Mouse (Mus musculus): Measurements from ENCODE around the gene Etv6.

Gene Etv6

DNA sequence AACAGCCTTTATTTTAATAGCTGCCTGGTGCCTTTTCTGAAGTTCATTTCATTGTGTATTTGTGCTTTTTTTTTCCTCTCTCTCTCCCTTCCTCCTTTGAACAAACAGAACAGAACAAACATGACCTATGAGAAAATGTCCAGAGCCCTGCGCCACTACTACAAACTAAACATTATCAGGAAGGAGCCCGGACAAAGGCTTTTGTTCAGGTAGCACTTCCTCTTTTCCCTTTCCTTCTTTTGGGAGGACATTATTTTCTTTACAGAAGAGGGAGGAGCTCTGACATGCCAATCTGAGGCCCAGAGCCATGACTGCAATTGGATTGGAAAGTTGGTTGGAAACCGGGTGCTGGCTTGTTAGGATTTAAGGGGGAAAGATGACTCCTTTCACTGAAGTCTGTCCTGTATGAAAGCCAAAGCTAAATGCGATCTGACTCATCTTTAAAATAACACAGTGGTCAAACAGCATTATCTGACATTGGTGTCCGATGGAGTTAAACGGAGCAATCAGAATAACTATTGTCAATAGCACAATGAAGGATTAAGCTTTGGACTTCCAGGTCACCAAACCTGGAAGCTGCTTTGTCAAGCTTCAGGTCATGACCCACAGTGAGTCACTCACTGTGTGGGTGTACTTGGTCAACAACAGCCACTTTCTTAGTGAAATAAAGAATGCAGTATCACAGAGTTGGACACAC lies 227.6 kb downstream of the Etv6 start:
- no peak for DNase-seq

DNA sequence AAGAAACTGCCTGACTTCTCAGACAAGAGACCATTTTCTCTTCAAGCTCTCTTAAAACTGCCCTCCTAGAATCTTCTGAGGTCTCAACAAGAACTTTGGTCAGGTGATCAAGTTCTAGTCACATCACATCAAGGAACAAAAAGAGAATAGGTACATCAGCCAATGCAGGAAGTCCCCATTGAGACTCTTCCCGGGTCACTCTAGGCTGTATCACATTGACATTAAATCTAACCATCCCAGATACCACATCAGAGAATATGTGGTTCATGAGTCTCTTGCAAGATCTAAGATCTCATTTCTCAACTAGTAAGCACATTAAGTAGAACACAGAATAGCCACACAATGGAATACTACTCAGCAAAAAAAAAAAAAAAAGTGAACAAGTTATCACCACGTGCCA lies 238.4 kb downstream of the Etv6 start:
- no peak for DNase-seq

DNA sequence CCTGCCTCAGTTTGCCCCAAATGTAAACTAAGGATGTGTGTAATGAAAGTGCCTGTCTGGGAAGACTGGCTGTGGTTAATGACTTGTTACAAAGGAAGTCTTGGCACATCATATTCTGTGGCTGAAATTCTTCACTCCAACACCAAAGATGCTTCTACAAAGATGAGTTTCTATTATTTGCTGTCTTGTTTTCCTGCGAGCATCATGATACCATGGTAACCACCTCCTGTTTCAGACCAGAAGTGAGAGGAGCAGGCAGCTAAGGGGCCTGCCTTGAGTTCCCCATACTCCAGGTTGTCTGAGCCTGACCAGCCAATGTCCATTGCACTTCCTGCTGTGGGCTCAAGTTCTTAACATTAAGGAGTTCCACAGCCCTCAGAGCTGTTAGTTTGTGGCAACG lies 241.5 kb downstream of the Etv6 start:
- no peak for DNase-seq

DNA sequence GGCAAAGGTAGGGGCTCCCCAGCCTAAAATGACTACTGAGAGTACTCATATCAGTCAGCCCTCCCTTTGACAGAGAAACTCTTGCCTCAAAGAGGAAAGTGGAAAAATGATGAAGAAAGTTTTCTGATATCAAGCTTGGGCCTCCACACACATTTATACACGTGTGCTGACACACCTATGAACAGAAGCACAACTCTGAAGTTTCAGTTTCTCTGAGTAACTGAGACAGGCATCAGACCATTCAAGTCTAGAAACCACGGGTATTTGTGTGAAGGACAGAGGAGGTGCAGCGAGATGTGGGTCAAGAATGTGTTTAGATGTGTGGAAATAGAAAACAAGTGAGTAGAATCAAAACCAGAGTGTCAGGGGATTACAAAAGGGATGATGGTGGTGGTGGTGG lies 246.6 kb downstream of the Etv6 start:
- no peak for DNase-seq

DNA sequence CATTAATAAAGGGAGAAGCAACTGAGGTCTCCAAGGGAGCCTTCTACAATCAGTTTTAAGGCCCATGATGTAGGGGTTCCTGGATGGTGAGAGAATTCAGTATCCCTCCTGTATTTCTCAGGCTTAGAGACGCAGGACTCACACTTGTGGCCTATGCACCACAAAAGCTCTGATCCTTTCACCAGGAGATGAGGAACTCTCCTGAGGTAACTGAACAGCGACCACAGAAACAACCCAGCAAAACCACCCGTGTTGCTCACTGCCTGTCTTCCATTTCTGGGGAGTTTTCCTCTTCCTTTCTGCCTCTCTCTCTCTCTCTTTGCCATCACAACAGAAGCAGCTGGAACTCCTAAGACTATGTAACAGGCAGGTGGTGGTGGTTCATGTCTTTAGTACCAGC lies 256.3 kb downstream of the Etv6 start:
- DNase-seq = no peak

DNA sequence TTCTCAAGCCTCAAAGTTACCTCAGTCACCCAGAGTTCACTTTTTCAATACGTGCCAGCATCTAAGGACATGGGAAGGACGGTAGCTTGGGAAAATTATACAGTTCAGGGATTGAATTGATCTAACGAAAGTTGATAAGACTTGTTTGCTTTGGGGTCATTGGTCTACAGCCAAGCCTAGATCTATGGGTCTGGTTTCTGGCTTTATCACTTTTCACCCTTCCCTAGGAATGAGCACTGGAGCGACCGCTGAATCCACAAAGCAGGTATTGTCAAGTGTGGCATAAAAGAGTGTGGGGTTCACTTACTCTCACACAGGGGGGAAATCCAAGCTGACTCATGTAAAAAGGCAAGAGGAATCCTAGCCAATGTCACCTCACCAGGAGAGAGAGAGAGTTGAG lies 256.9 kb downstream of the Etv6 start:
- no peak for DNase-seq

DNA sequence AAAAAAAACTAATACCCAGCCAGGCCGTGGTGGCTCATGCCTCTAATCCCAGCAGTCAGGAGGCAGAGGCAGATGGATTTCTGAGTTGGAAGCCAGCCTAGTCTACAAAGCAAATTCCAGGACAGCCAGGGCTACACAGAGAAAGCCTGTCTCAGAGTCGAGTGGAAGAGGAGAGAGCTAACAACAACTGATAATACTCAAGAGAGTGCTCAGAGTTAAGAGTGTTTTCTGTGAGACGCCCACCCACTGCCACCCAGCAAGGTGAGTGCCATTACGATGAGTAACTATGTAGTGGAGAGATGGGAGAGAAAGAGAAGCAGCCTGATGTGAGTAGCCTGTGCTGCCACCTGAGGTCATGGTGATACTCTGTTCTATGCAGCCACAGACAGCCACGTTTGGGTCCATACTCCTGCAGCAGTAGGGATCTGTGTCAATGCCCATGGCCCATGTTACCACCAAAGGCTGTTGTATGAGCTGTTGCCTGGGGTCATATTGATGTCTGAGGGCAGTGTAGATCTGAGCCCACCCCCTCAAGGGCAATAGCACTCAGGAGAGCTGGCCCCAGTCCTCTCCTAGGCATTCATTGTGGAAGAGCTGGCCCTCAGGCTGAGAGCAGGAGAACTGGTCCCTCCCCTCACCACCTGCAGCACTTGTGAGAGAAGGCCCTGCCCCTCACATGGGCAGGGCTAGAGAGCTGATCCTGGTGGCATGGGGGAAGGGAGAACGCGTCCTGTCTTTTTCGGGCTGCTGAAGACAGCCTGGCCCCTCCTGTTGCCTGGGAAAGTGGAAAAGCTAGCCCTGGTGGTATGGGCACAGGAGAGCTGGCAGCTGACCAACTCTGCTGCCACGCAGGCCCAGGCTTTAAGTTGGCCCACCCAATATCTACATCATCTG lies 258.4 kb downstream of the Etv6 start:
- DNase-seq = no peak

DNA sequence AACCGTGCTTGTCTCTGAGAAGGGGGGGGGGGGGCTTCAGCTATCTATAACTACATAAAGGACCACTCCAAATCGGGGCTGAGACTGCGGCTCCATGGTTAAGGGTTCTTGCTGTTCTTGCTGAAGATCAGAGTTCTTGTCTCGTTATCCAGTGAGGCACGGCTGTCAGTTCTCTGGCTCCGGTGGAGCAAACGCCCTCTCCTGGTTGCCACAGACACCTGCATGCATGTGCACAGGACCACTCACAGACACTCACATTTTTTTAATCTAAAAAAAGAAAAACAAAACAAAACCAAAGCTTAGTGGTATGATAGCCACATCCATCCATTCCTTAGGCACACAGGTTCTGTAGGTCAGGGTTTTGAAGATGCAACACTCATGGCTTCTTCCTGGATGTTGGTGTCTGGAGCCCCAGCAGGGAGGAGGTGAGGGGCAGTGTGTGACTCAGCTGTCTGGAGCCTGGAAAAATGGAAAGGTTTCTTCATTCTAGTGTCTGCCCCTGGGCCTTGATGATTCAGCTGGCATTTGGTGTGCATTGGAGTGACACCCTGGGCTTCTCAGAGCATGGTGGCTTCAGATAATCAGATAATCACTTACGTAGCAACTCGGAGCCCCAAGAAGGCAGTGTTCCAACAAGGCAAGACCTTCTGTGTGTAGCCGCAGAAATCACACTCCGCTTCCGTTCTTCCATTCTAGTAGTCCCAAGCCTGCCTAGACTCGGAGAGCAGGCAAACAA lies 262.6 kb downstream of the Etv6 start:
- DNase-seq = no peak

DNA sequence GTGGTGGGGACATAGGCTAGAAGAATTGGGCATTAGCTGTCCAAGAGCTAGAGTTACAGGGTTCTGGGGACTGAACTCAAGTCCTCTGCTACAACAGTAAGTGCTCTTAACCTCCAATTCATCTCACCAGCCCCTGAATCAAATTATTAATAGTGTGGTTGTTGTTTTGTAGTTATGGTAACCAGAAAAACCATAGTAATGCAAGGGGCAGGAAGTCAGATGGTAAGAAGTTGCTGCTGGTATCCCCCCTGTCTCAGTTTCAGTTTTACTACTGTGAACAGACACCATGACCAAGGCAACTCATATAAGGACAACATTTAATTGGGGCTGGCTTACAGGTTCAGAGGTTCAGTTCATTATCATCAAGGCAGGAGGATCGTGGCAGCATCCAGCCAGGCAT lies 266.5 kb downstream of the Etv6 start:
- DNase-seq = no peak

DNA sequence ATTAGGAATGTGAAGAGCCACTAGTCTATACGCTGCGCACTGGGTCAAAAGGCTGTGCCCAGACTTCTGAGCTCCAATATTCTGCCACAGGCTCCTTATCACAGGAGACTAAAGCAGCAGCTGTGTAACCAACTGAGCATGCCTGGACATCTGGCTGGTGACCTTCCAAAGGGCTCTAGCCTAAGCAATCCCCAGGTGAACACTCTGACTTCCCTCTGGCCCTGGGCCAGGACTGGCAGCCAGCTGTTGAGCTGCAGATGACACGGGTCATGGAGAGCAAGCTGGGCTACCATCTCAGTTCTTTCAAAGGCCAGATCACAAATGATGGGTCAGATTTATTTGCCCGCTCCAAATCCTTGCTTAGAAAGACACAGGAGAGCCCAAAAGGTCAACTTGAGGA lies 275.8 kb downstream of the Etv6 start:
- DNase-seq = peak in 1 of 2 experiments; percentile 26

DNA sequence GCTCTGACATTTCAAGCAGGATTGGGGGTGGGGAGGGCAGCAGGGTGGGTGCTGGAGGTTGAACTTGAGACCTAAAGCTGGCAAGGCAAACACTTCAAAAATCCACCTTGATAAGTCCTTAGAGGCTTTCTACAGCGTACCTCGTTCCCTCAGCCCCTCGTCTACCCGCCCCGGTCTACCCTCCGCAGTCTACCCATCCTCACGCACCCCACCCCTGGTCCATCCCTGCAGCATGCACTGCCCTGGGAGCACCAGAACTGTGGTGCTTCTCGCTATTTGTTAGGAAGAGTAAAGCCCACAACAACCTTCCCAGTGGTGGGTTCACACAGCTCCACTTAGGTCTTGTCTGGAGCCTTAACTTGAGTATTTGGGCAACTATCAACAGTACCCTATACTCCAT lies 277.1 kb downstream of the Etv6 start:
- DNase-seq = no peak

DNA sequence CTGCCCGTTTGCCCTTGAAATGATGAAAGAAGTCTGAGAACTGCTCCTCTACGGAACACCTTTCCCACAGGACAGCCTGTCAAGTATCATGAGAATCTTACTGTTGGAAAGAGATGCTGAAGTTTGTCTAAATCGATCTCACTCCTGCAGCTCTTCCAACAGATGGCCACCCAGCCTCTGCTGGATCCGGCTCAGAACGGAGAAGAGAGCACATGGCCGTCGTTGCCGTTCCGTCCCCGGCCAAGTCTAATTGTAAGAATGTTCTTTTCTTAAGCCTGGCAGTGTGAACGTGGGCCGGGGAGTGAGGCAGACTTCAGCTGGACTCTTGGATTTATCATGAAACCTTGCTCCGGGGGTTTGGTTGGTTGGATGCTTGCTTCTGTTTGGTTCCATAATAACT lies 281.9 kb downstream of the Etv6 start:
- no peak for DNase-seq

Data from kidney, adult 8-10 months (tissue).